Mouse (Mus musculus) liver, adult 2 months (tissue): Measurements from ENCODE around the gene Dapk1. TPM values are rescaled to one million over a fixed set of nuclear protein-coding genes. Genes with fewer than 3 reads are reported as not detected.
A peak's percentile ranks its signal among the peaks of the same experiment; 100 is the strongest.

Source experiments
- DNase-seq: peaks from one replicate; pipeline ENCODE4 v3.0.0-alpha.2; 2011; ENCODE audit warnings: low read depth, low spot score; ENCODE audit errors: extremely low read depth
- H3K27ac ChIP-seq: fragments of 200-500 bp; replicated peaks from 2 replicates; pipeline ENCODE4 v1.5.1; 2012; ENCODE audit warnings: low read depth, mild to moderate bottlenecking, control low read depth, inconsistent platforms, low read length; ENCODE audit not compliant: insufficient read depth
- H3K27me3 ChIP-seq: fragments of 200-500 bp; 2 replicates; pipeline ENCODE4 v1.6.1; 2012; ENCODE audit warnings: mild to moderate bottlenecking, moderate library complexity, low read length, inconsistent platforms; ENCODE audit not compliant: control insufficient read depth, insufficient read depth
- H3K36me3 ChIP-seq: fragments of 200-500 bp; 2 replicates; pipeline ENCODE4 v1.6.1; 2012; ENCODE audit warnings: low read length, inconsistent platforms; ENCODE audit not compliant: control insufficient read depth, insufficient read depth
- H3K4me1 ChIP-seq: fragments of 200-500 bp; 2 replicates; pipeline ENCODE4 v1.6.1; 2011; ENCODE audit warnings: low read length; ENCODE audit not compliant: control insufficient read depth, insufficient read depth
- H3K4me3 ChIP-seq: fragments of 200-500 bp; 2 replicates; pipeline ENCODE4 v1.5.1; 2011; ENCODE audit warnings: low read depth, mild to moderate bottlenecking, control low read depth, low read length, moderate library complexity; ENCODE audit not compliant: insufficient read depth
- H3K79me2 ChIP-seq: fragments of 200-500 bp; 2 replicates; pipeline ENCODE4 v1.6.1; 2012; ENCODE audit warnings: inconsistent platforms, mild to moderate bottlenecking, low read length, moderate library complexity; ENCODE audit not compliant: control insufficient read depth, insufficient read depth
- H3K9ac ChIP-seq: fragments of 200-500 bp; 2 replicates; pipeline ENCODE4 v1.6.1; 2012; ENCODE audit warnings: low read depth, mild to moderate bottlenecking, control low read depth, inconsistent platforms, low read length
- CTCF ChIP-seq: fragments of 200-500 bp; IDR thresholded peaks from 2 replicates; pipeline ENCODE4 v1.5.1; 2011; ENCODE audit warnings: low read depth, low read length, control low read depth
- POLR2A ChIP-seq: fragments of 200-500 bp; IDR thresholded peaks from 2 replicates; pipeline ENCODE4 v1.6.1; 2011; ENCODE audit warnings: low read length, control low read depth; ENCODE audit not compliant: insufficient read depth; ENCODE audit errors: extremely low read depth
- WGBS: fragments of 180-500 bp; shearing (Covaris S2); methylation state at CpG from one replicate; pipeline ENCODE4 v1.1.7; 2018; 5-methylcytosine and 5-hydroxymethylcytosine counted together
- polyA plus RNA-seq: library from polyadenylated mRNA; depleted of rRNA; stranded (reverse); fragments of >200 nt; gene quantifications from 2 replicates; pipeline ENCODE4 v1.2.3, GENCODE M21; 2012
- total RNA-seq: library from RNA; depleted of rRNA; stranded (reverse); fragments of >200 nt; gene quantifications from 2 replicates; pipeline ENCODE4 v1.2.3, GENCODE M21; 2014

Dapk1 gene
- total and polyA plus RNA-seq, 2 experiments = 23.0 to 80.5 TPM

- no peak for TF ChIP-seq CTCF
- no peak for TF ChIP-seq POLR2A
- no peaks in the 10 kb centered on the region for H3K79me2 ChIP-seq
- H3K27ac ChIP-seq = no peak overlapping the region
- DNase-seq = no peak
- 95% methylated on average over 1 of the region's 1 CpGs for WGBS
- H3K4me3 ChIP-seq = no peak overlapping the region
- H3K36me3 ChIP-seq = no peaks in the 10 kb centered on the region
- H3K4me1 ChIP-seq = peaks cover 8% of the 10 kb centered on the region; the same call in 1 of the 2 replicates
- no peak overlapping the region for H3K9ac ChIP-seq
- no peaks in the 10 kb centered on the region for H3K27me3 ChIP-seq
Measured at GRCm38 (mm10) chr13:60568934-60569548, 32.7 kb upstream of the Dapk1 start.

DNA sequence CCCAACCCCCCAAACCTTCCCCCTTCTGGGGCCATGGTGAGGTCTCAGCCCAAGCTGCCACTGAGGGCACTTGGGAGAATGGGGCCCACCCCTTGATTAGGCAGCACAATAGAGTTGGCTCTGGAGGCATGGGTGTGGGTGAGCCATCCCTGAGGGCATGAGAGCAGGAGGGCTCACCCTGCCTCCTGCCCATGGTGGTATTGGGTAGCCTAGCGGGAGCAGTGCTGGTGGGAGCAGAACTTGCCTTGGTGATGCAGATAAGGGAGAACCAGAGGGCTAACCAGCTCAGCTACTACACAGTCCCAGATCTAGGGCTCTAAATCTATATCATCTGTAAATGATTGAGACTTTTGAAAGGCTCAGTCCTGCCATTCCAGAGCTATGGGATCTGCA lies 32.2 kb upstream of the Dapk1 start:
- H3K36me3 ChIP-seq = no peaks in the 10 kb centered on the region
- H3K27me3 ChIP-seq = no peaks in the 10 kb centered on the region
- no peak overlapping the region for H3K4me3 ChIP-seq
- no peak overlapping the region for H3K27ac ChIP-seq
- WGBS = 95% methylated on average over 1 of the region's 1 CpGs
- no peak for DNase-seq
- H3K4me1 ChIP-seq = peaks cover 8% of the 10 kb centered on the region
- H3K9ac ChIP-seq = no peak overlapping the region
- TF ChIP-seq CTCF (no peak), POLR2A (no peak)
- no peaks in the 10 kb centered on the region for H3K79me2 ChIP-seq

DNA sequence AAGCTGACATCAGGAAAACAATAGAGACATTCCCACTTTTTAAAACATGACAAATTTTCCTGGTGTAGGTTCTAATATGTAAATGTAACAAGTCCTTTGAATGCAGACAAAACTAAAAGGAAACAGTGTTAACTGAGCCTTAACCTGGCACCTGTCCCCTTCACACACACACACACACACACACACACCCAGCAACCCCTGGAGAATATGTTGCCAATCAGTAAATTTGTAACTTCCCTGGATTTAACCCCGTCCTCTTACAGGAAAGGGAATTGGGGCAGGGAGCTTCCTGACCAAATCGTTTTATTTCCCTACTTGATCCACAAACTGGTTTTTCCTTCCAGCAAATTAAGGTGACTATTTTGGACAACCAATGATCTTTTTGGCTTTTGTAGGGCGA lies 28.2 kb upstream of the Dapk1 start:
- no peaks in the 10 kb centered on the region for H3K79me2 ChIP-seq
- no peak for TF ChIP-seq POLR2A
- no peak for TF ChIP-seq CTCF

DNA sequence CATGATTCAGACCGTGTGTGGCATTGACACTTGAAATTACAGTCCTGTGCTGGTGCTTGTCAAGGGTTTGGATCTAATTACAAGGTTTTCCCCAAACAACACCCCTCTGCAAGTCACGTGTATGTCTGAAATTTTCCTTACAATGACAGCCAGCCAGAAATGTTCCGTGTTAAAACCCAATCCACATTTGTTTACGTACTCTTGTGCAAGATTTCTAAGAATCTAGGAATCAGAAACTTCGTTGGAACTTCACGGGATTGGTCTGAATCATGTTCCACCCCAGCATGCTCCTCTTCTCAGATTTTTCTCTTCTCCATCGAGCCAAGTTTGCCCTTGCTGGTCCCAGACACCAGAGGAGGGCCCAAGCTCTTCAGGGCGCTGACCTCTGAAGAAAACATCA lies 27.8 kb upstream of the Dapk1 start:
- peak; percentile 97 for DNase-seq

More for the DNA sequence above, 28.2 kb upstream of the Dapk1 start:
- 14% methylated on average over 3 of the region's 3 CpGs for WGBS
- peak overlapping the region; percentile 40; the same call in 1 of the 2 replicates for H3K9ac ChIP-seq
- H3K27ac ChIP-seq = peak overlapping the region; percentile 86
- H3K27me3 ChIP-seq = no peaks in the 10 kb centered on the region
- peaks cover 11% of the 10 kb centered on the region for H3K4me1 ChIP-seq
- no peaks in the 10 kb centered on the region for H3K36me3 ChIP-seq
- H3K4me3 ChIP-seq = no peak overlapping the region
- no peak for DNase-seq

GRCm38 (mm10) chr13:60578541-60578940 lies 23.2 kb upstream of the Dapk1 start:
- H3K4me3 ChIP-seq = no peak overlapping the region
- no peaks in the 10 kb centered on the region for H3K79me2 ChIP-seq
- H3K36me3 ChIP-seq = no peaks in the 10 kb centered on the region
- H3K27ac ChIP-seq = no peak overlapping the region
- no peaks in the 10 kb centered on the region for H3K27me3 ChIP-seq
- WGBS = 24% methylated on average over 3 of the region's 3 CpGs
- TF ChIP-seq POLR2A = no peak
- no peak for TF ChIP-seq CTCF
- DNase-seq = peak; percentile 53
- H3K9ac ChIP-seq = no peak overlapping the region
- peaks cover 8% of the 10 kb centered on the region for H3K4me1 ChIP-seq

More for the DNA sequence above, 27.8 kb upstream of the Dapk1 start:
- TF ChIP-seq POLR2A (no peak), CTCF (no peak)
- Histone ChIP-seq H3K27ac (peak overlapping the region; percentile 86), H3K27me3 (no peaks in the 10 kb centered on the region), H3K9ac (peak overlapping the region; percentile 40; the same call in 1 of the 2 replicates), H3K4me3 (no peak overlapping the region), H3K36me3 (no peaks in the 10 kb centered on the region), H3K4me1 (peaks cover 13% of the 10 kb centered on the region), H3K79me2 (no peaks in the 10 kb centered on the region)
- 22% methylated on average over 8 of the region's 8 CpGs for WGBS

GRCm38 (mm10) chr13:60594866-60595265 lies 6.9 kb upstream of the Dapk1 start:
- Histone ChIP-seq H3K4me1 (no peaks in the 10 kb centered on the region), H3K27ac (no peak overlapping the region), H3K27me3 (no peaks in the 10 kb centered on the region), H3K79me2 (no peaks in the 10 kb centered on the region), H3K4me3 (no peak overlapping the region), H3K36me3 (no peaks in the 10 kb centered on the region), H3K9ac (no peak overlapping the region)
- TF ChIP-seq POLR2A = no peak
- TF ChIP-seq CTCF = no peak
- 79% methylated on average over 3 of the region's 3 CpGs for WGBS
- DNase-seq = no peak
